Mouse (Mus musculus) E14TG2a.4 (cell line): ENCODE results near the gene Fam117a.

Experiments used
- CTCF ChIP-seq: conservative IDR thresholded peaks from 2 replicates; pipeline ENCODE4 v1.5.1; 2014; ENCODE audit warnings: low read length
- POU5F1 ChIP-seq: IDR thresholded peaks from 2 replicates; pipeline ENCODE4 v1.6.1; 2014; ENCODE audit warnings: low read length, borderline replicate concordance

GRCm38 (mm10) chr11:95350289-95350688 lies 13.5 kb downstream of the Fam117a start:
- no peak for TF ChIP-seq CTCF
- TF ChIP-seq POU5F1 = no peak
